Mouse (Mus musculus) lung, adult 2 months (tissue): ENCODE measurements around the gene Bcap31. TPM values are rescaled to one million over a fixed set of nuclear protein-coding genes. Genes with fewer than 3 reads are reported as not detected.

Experiments used
- DNase-seq: peaks from one replicate; pipeline ENCODE4 v3.0.0; 2022
- H3K4me1 ChIP-seq: fragments of 200-500 bp; 2 replicates; pipeline ENCODE4 v1.6.1; 2011; ENCODE audit warnings: low read length; ENCODE audit not compliant: control insufficient read depth, insufficient read depth
- H3K4me3 ChIP-seq: fragments of 200-500 bp; replicated peaks from 2 replicates; pipeline ENCODE3; 2011; ENCODE audit warnings: low read depth, mild to moderate bottlenecking, control low read depth, low read length; ENCODE audit errors: extremely low read depth
- CTCF ChIP-seq: fragments of 200-500 bp; IDR thresholded peaks from 2 replicates; pipeline ENCODE4 v1.5.1; 2011; ENCODE audit warnings: mild to moderate bottlenecking, low read length, control low read depth; ENCODE audit not compliant: insufficient read depth
- POLR2A ChIP-seq: fragments of 200-500 bp; IDR thresholded peaks from 2 replicates; pipeline ENCODE4 v1.6.1; 2011; ENCODE audit warnings: low read depth, mild to moderate bottlenecking, control low read depth, low read length, borderline replicate concordance; ENCODE audit errors: extremely low read depth
- WGBS: fragments of 180-500 bp; shearing (Covaris S2); methylation state at CpG from one replicate; pipeline ENCODE4 v1.1.7; 2018; 5-methylcytosine and 5-hydroxymethylcytosine counted together
- polyA plus RNA-seq: library from polyadenylated mRNA; depleted of rRNA; stranded (reverse); fragments of >200 nt; gene quantifications from 2 replicates; pipeline ENCODE4 v1.2.3, GENCODE M21; 2012

Gene Bcap31
- polyA plus RNA-seq, 1 experiment: 71.0 TPM

GRCm38 (mm10) chrX:73730908-73731307, 14.9 kb upstream of the Bcap31 start:
- TF ChIP-seq POLR2A: no peak
- no peak for TF ChIP-seq CTCF
- 47% methylated on average over 1 of the region's 1 CpGs for WGBS
- Histone ChIP-seq H3K4me1 (no peaks in the 10 kb centered on the region), H3K4me3 (no peak overlapping the region)
- DNase-seq: no peak

GRCm38 (mm10) chrX:73718686-73719362, 2.8 kb upstream of the Bcap31 start:
- Histone ChIP-seq H3K4me1 (peaks cover 17% of the 10 kb centered on the region), H3K4me3 (peak overlapping the region; percentile 27)
- TF ChIP-seq POLR2A (no peak), CTCF (no peak)
- WGBS: 28% methylated on average over 5 of the region's 5 CpGs
- peak; percentile 36 for DNase-seq

GRCm38 (mm10) chrX:73718271-73718670, 2.3 kb upstream of the Bcap31 start:
- Histone ChIP-seq H3K4me3 (peak overlapping the region; percentile 87), H3K4me1 (peaks cover 17% of the 10 kb centered on the region)
- WGBS: 47% methylated on average over 3 of the region's 3 CpGs
- peak; percentile 17 for DNase-seq
- no peak for TF ChIP-seq POLR2A
- no peak for TF ChIP-seq CTCF

GRCm38 (mm10) chrX:73717667-73718066, 1.7 kb upstream of the Bcap31 start:
- DNase-seq: peak; percentile 31
- peaks cover 17% of the 10 kb centered on the region for H3K4me1 ChIP-seq

GRCm38 (mm10) chrX:73716709-73717545, 952 bp upstream of the Bcap31 start:
- Histone ChIP-seq H3K4me1 (peaks cover 17% of the 10 kb centered on the region), H3K4me3 (peak overlapping the region; percentile 87)
- WGBS: 44% methylated on average over 30 of the region's 30 CpGs
- peak; percentile 36 for DNase-seq
- no peak for TF ChIP-seq CTCF
- peak; percentile 77; the same call in 1 of the 2 replicates for TF ChIP-seq POLR2A

More at GRCm38 (mm10) chrX:73717667-73718066, 1.7 kb upstream of the Bcap31 start:
- 38% methylated on average over 11 of the region's 11 CpGs for WGBS
- TF ChIP-seq CTCF: no peak
- TF ChIP-seq POLR2A: 0 out of 2 replicates have a peak, but pooled peaks have one; percentile 14
- H3K4me3 ChIP-seq: peak overlapping the region; percentile 87

- Histone ChIP-seq H3K4me1 (peaks cover 13% of the 10 kb centered on the region), H3K4me3 (peak overlapping the region; percentile 87)
- WGBS: 36% methylated on average over 21 of the region's 21 CpGs
- no peak for TF ChIP-seq POLR2A
- TF ChIP-seq CTCF: no peak
- peak; percentile 23 for DNase-seq
Measured at GRCm38 (mm10) chrX:73715476-73716108, 383 bp downstream of the Bcap31 start.

GRCm38 (mm10) chrX:73700472-73700871, 15.5 kb downstream of the Bcap31 start:
- Histone ChIP-seq H3K4me3 (no peak overlapping the region), H3K4me1 (no peaks in the 10 kb centered on the region)
- no peak for TF ChIP-seq POLR2A
- TF ChIP-seq CTCF: no peak
- DNase-seq: no peak
- WGBS: 62% methylated on average over 1 of the region's 1 CpGs

GRCm38 (mm10) chrX:73690917-73691629, 24.9 kb downstream of the Bcap31 start:
- Histone ChIP-seq H3K4me3 (no peak overlapping the region), H3K4me1 (no peaks in the 10 kb centered on the region)
- WGBS: 58% methylated on average over 5 of the region's 5 CpGs
- peak; percentile 24 for DNase-seq
- TF ChIP-seq CTCF (peak; percentile 69), POLR2A (no peak)

- Histone ChIP-seq H3K4me3 (no peak overlapping the region), H3K4me1 (no peaks in the 10 kb centered on the region)
- no peak for DNase-seq
- TF ChIP-seq POLR2A (no peak), CTCF (no peak)
- WGBS: 55% methylated on average over 3 of the region's 3 CpGs
Measured at GRCm38 (mm10) chrX:73685629-73686028, 30.3 kb downstream of the Bcap31 start.
